Mouse (Mus musculus) embryonic facial prominence, embryonic 13.5 days (tissue): ENCODE data around the gene Islr. TPM values are rescaled to one million over a fixed set of nuclear protein-coding genes. Genes with fewer than 3 reads are reported as not detected.
A peak's percentile ranks its signal among the peaks of the same experiment; 100 is the strongest.

Experiments
- ATAC-seq: fragments of 200-750 bp; cut with Nextera tagmentation; 2 replicates; pipeline ENCODE4 v1.8.0; 2017; ENCODE audit warnings: low read depth; ENCODE audit not compliant: insufficient number of reproducible peaks, insufficient read depth, low FRiP score, low TSS enrichment
- H3K27ac ChIP-seq: fragments of 300-500 bp; sonication (generic); 2 replicates; pipeline ENCODE4 v1.5.1; 2015; ENCODE audit warnings: moderate library complexity, mild to moderate bottlenecking, inconsistent platforms
- H3K27me3 ChIP-seq: fragments of 300-500 bp; sonication (generic); 2 replicates; pipeline ENCODE4 v1.6.1; 2015; ENCODE audit warnings: mild to moderate bottlenecking, inconsistent platforms
- H3K36me3 ChIP-seq: fragments of 300-500 bp; sonication (generic); 2 replicates; pipeline ENCODE4 v1.6.1; 2015; ENCODE audit warnings: mild to moderate bottlenecking, inconsistent platforms
- H3K4me1 ChIP-seq: fragments of 300-500 bp; sonication (generic); 2 replicates; pipeline ENCODE4 v1.6.1; 2015; ENCODE audit warnings: inconsistent platforms
- H3K4me2 ChIP-seq: fragments of 300-500 bp; sonication (generic); 2 replicates; pipeline ENCODE4 v1.6.1; 2015; ENCODE audit warnings: moderate library complexity, mild to moderate bottlenecking, inconsistent platforms
- H3K4me3 ChIP-seq: fragments of 300-500 bp; sonication (generic); 2 replicates; pipeline ENCODE4 v1.5.1; 2015; ENCODE audit warnings: mild to moderate bottlenecking, inconsistent platforms
- H3K9ac ChIP-seq: fragments of 300-500 bp; sonication (generic); 2 replicates; pipeline ENCODE4 v1.6.1; 2015; ENCODE audit warnings: mild to moderate bottlenecking, inconsistent platforms
- H3K9me3 ChIP-seq: fragments of 300-500 bp; sonication (generic); 2 replicates; pipeline ENCODE4 v1.6.1; 2016; ENCODE audit warnings: inconsistent platforms
- WGBS: fragments of 180-500 bp; shearing (Covaris S2); methylation state at CpG from one replicate; pipeline ENCODE4 v1.1.7; 2015; ENCODE audit warnings: mixed read lengths; 5-methylcytosine and 5-hydroxymethylcytosine counted together
- polyA plus RNA-seq: library from polyadenylated mRNA; unstranded; fragments of >200 nt; fragmentation: Nextera tagmentation; extraction: Ambion mirVana; gene quantifications from 2 replicates; pipeline ENCODE4 v1.2.1, GENCODE M21; 2015

Islr gene
- polyA plus RNA-seq, 1 experiment from 2014 or later = 75.6 TPM

GRCm38 (mm10) chr9:58159855-58160254 is 44.3 kb downstream of the Islr start:
- no peak overlapping the region for H3K9ac ChIP-seq
- H3K9me3 ChIP-seq = no peaks in the 10 kb centered on the region
- peaks cover 60% of the 10 kb centered on the region for H3K4me1 ChIP-seq

GRCm38 (mm10) chr9:58158541-58159311 is 45.4 kb downstream of the Islr start:
- Histone ChIP-seq H3K4me2 (peak overlapping the region; percentile 64), H3K4me1 (peaks cover 72% of the 10 kb centered on the region), H3K27ac (peak overlapping the region; percentile 97), H3K36me3 (no peaks in the 10 kb centered on the region), H3K4me3 (peak overlapping the region; percentile 38), H3K9ac (peak overlapping the region; percentile 64), H3K27me3 (no peaks in the 10 kb centered on the region), H3K9me3 (no peaks in the 10 kb centered on the region)
- WGBS = 12% methylated on average over 7 of the region's 7 CpGs
- peak; percentile 81 for ATAC-seq

More at GRCm38 (mm10) chr9:58159855-58160254, 44.3 kb downstream of the Islr start:
- no peak overlapping the region for H3K4me3 ChIP-seq
- peak overlapping the region; percentile 97 for H3K27ac ChIP-seq
- H3K36me3 ChIP-seq = no peaks in the 10 kb centered on the region
- H3K4me2 ChIP-seq = peak overlapping the region; percentile 64
- 63% methylated on average over 4 of the region's 4 CpGs for WGBS
- no peaks in the 10 kb centered on the region for H3K27me3 ChIP-seq
- ATAC-seq = no peak

GRCm38 (mm10) chr9:58157838-58158237 is 46.3 kb downstream of the Islr start:
- Histone ChIP-seq H3K36me3 (no peaks in the 10 kb centered on the region), H3K9me3 (no peaks in the 10 kb centered on the region), H3K4me1 (peaks cover 79% of the 10 kb centered on the region), H3K27me3 (no peaks in the 10 kb centered on the region), H3K9ac (peak overlapping the region; percentile 64), H3K4me2 (peak overlapping the region; percentile 64), H3K27ac (peak overlapping the region; percentile 97), H3K4me3 (peak overlapping the region; percentile 38)
- whole genome bisulfite sequencing = 76% methylated on average over 13 of the region's 13 CpGs
- ATAC-seq = no peak

- no peak for ATAC-seq
- peaks cover 5% of the 10 kb centered on the region; the same call in 1 of the 2 replicates for H3K36me3 ChIP-seq
- H3K27ac ChIP-seq = peak overlapping the region; percentile 97; the same call in 1 of the 2 replicates
- H3K9ac ChIP-seq = peak overlapping the region; percentile 56
- H3K4me3 ChIP-seq = peak overlapping the region; percentile 11
- peak overlapping the region; percentile 64 for H3K4me2 ChIP-seq
- peaks cover 78% of the 10 kb centered on the region for H3K4me1 ChIP-seq
- no peaks in the 10 kb centered on the region for H3K9me3 ChIP-seq
- no peaks in the 10 kb centered on the region for H3K27me3 ChIP-seq
- WGBS = 83% methylated on average over 22 of the region's 22 CpGs
Measured at GRCm38 (mm10) chr9:58156819-58157560, 47.1 kb downstream of the Islr start.

- H3K9ac ChIP-seq = peak overlapping the region; percentile 11; the same call in 1 of the 2 replicates
- peaks cover 12% of the 10 kb centered on the region; the same call in 1 of the 2 replicates for H3K36me3 ChIP-seq
- H3K9me3 ChIP-seq = no peaks in the 10 kb centered on the region
- H3K27ac ChIP-seq = peak overlapping the region; percentile 48; the same call in 1 of the 2 replicates
- H3K27me3 ChIP-seq = no peaks in the 10 kb centered on the region
- WGBS = 43% methylated on average over 3 of the region's 3 CpGs
- ATAC-seq = no peak
- H3K4me2 ChIP-seq = peak overlapping the region; percentile 64
- peaks cover 76% of the 10 kb centered on the region for H3K4me1 ChIP-seq
- no peak overlapping the region for H3K4me3 ChIP-seq
Measured at GRCm38 (mm10) chr9:58155366-58155765, 48.7 kb downstream of the Islr start.

- Histone ChIP-seq H3K9ac (peak overlapping the region; percentile 46; the same call in 1 of the 2 replicates), H3K4me2 (peak overlapping the region; percentile 1; the same call in 1 of the 2 replicates), H3K27me3 (no peaks in the 10 kb centered on the region), H3K4me3 (no peak overlapping the region), H3K9me3 (no peaks in the 10 kb centered on the region), H3K36me3 (peaks cover 12% of the 10 kb centered on the region; the same call in 1 of the 2 replicates), H3K4me1 (peaks cover 58% of the 10 kb centered on the region), H3K27ac (peak overlapping the region; percentile 76)
- no peak for ATAC-seq
- 67% methylated on average over 3 of the region's 3 CpGs for WGBS
Measured at GRCm38 (mm10) chr9:58153095-58153494, 51.0 kb downstream of the Islr start.

- no peak overlapping the region for H3K4me2 ChIP-seq
- H3K9me3 ChIP-seq = no peaks in the 10 kb centered on the region
- no peak overlapping the region for H3K27ac ChIP-seq
- WGBS = 66% methylated on average over 4 of the region's 4 CpGs
- H3K36me3 ChIP-seq = peaks cover 12% of the 10 kb centered on the region; the same call in 1 of the 2 replicates
- H3K9ac ChIP-seq = no peak overlapping the region
- H3K4me1 ChIP-seq = peaks cover 47% of the 10 kb centered on the region
- no peaks in the 10 kb centered on the region for H3K27me3 ChIP-seq
- ATAC-seq = no peak
- no peak overlapping the region for H3K4me3 ChIP-seq
Measured at GRCm38 (mm10) chr9:58150733-58151361, 53.3 kb downstream of the Islr start.

- Histone ChIP-seq H3K27ac (no peak overlapping the region), H3K9me3 (no peaks in the 10 kb centered on the region), H3K36me3 (peaks cover 12% of the 10 kb centered on the region; the same call in 1 of the 2 replicates), H3K4me2 (no peak overlapping the region), H3K4me3 (no peak overlapping the region), H3K9ac (no peak overlapping the region), H3K27me3 (no peaks in the 10 kb centered on the region), H3K4me1 (peaks cover 38% of the 10 kb centered on the region)
- 63% methylated on average over 2 of the region's 2 CpGs for WGBS
- ATAC-seq = no peak
Measured at GRCm38 (mm10) chr9:58148806-58149205, 55.3 kb downstream of the Islr start.

- Histone ChIP-seq H3K4me2 (no peak overlapping the region), H3K36me3 (peaks cover 7% of the 10 kb centered on the region; the same call in 1 of the 2 replicates), H3K9ac (no peak overlapping the region), H3K27me3 (no peaks in the 10 kb centered on the region), H3K4me1 (peaks cover 40% of the 10 kb centered on the region), H3K27ac (no peak overlapping the region), H3K4me3 (no peak overlapping the region), H3K9me3 (no peaks in the 10 kb centered on the region)
- 81% methylated on average over 5 of the region's 5 CpGs for WGBS
- no peak for ATAC-seq
Measured at GRCm38 (mm10) chr9:58145417-58145816, 58.7 kb downstream of the Islr start.

- Histone ChIP-seq H3K4me3 (no peak overlapping the region), H3K9me3 (no peaks in the 10 kb centered on the region), H3K4me2 (no peak overlapping the region), H3K27ac (no peak overlapping the region), H3K9ac (no peak overlapping the region), H3K36me3 (peaks cover 7% of the 10 kb centered on the region; the same call in 1 of the 2 replicates), H3K27me3 (no peaks in the 10 kb centered on the region), H3K4me1 (peaks cover 47% of the 10 kb centered on the region)
- ATAC-seq = no peak
- WGBS = 55% methylated on average over 1 of the region's 1 CpGs
Measured at GRCm38 (mm10) chr9:58144664-58145063, 59.4 kb downstream of the Islr start.

DNA sequence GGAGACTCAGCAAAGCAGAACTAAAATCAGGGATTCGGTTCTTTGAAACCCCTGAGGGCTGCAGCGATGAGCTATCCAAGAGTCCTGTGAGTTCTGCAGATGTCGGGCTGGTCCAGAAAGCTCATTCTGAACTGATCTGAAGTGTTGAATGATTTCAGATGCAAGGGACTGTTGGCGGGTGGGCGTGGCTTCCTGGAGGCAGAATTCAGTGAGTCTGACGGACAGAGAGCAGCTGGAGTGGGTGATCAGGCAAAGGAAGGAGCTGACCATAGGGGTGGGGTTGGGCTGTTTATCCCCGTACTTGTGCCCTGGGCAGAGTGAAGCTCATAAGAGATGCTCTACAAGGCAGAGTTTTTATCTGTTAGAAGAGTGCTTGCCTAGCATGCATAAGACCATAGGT is 60.7 kb downstream of the Islr start:
- no peak for ATAC-seq
- no peak overlapping the region for H3K27ac ChIP-seq
- H3K4me2 ChIP-seq = no peak overlapping the region
- H3K36me3 ChIP-seq = peaks cover 7% of the 10 kb centered on the region; the same call in 1 of the 2 replicates
- WGBS = 21% methylated on average over 7 of the region's 7 CpGs
- no peaks in the 10 kb centered on the region for H3K27me3 ChIP-seq
- peaks cover 47% of the 10 kb centered on the region for H3K4me1 ChIP-seq
- H3K9me3 ChIP-seq = no peaks in the 10 kb centered on the region
- H3K9ac ChIP-seq = peak overlapping the region; percentile 27; the same call in 1 of the 2 replicates
- no peak overlapping the region for H3K4me3 ChIP-seq
